Mouse (Mus musculus): Measurements from ENCODE around the gene Olfml2b.

DNA sequence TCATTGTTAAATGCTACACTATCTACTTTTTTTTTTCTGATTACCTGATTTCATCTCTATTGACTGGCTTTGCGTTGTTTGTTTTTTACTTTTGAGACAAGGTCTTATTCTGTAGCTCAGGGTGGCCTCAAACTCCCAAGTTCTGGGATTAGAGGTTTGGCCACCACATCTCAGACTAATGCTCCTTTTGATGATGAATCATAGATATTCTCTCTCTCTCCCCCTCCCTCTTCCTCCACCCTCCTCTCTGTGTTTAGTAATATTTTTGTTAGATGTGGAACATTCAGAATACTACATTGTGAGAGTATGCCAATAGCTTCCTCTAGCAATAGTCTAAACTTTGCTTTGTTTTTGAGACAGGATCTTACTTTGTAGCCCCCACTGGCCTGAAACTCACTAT, 20.9 kb upstream of the Olfml2b start:
- TF ChIP-seq EP300 (optimal IDR thresholded peaks at IDR 0.05) (no peak), CTCF (IDR thresholded peaks at IDR 0.05; ENCODE audit: low read depth) (no peak)
